Mouse (Mus musculus): ENCODE results near the gene 4930539E08Rik. TPM values are rescaled to one million over a fixed set of nuclear protein-coding genes. Genes with fewer than 3 reads are reported as not detected.

4930539E08Rik gene
- polyA plus RNA-seq, 1 experiment from 2014 or later = not detected

- no peak overlapping the region for H3K27ac ChIP-seq (ENCODE audit: low read depth, low read length)
- H3K27me3 ChIP-seq (ENCODE audit: control insufficient read depth, insufficient read depth, low read length) = no peaks in the 10 kb centered on the region
- H3K9me3 ChIP-seq (replicated peaks; ENCODE audit: control insufficient read depth, low read length) = 0 out of 2 replicates have a peak, but pooled peaks cover 4% of the 10 kb centered on the region
- 88% methylated on average over 19 of the region's 19 CpGs for WGBS (ENCODE audit: insufficient replicate concordance)
- H3K4me1 ChIP-seq (ENCODE audit: control insufficient read depth, insufficient read depth, low read length) = peaks cover 4% of the 10 kb centered on the region; the same call in 1 of the 2 replicates
- no peaks in the 10 kb centered on the region for H3K36me3 ChIP-seq (ENCODE audit: control insufficient read depth, insufficient read depth, low read length)
- no peak for ATAC-seq (replicated peaks; ENCODE audit: insufficient number of reproducible peaks, low FRiP score, low TSS enrichment)
- no peak overlapping the region for H3K4me3 ChIP-seq (ENCODE audit: low read depth, low read length)
- no peak overlapping the region for H3K4me2 ChIP-seq
- no peak overlapping the region for H3K9ac ChIP-seq (ENCODE audit: low read depth, low read length)
Measured at GRCm38 (mm10) chr17:28947011-28947939, 32.2 kb upstream of the 4930539E08Rik start.

DNA sequence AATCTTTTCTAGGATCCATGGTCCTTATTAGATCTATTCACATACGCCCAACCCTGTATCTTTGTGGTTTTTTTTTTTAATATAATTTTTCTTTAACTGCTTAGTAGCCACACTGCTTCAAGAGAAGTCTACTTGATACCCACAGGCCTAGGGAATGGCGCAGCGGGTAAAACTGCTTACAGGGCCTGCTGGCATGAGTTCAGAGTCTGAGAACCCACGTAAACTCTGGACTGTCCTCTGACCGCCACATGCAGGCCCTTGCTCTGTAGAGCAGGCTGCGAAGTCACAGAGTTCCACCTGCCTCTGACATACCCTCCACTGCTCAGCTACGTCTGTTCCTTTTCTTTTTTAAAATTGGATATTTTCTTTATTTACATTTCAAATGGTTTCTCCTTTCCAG, 29.4 kb upstream of the 4930539E08Rik start:
- no peak overlapping the region for H3K4me3 ChIP-seq (ENCODE audit: low read depth, low read length)
- no peak overlapping the region for H3K4me2 ChIP-seq
- no peak overlapping the region for H3K27ac ChIP-seq (ENCODE audit: low read depth, low read length)
- H3K4me1 ChIP-seq (ENCODE audit: control insufficient read depth, insufficient read depth, low read length) = no peaks in the 10 kb centered on the region
- no peak overlapping the region for H3K9ac ChIP-seq (ENCODE audit: low read depth, low read length)
- 93% methylated on average over 7 of the region's 7 CpGs for WGBS (ENCODE audit: insufficient replicate concordance)
- H3K36me3 ChIP-seq (ENCODE audit: control insufficient read depth, insufficient read depth, low read length) = no peaks in the 10 kb centered on the region
- ATAC-seq (replicated peaks; ENCODE audit: insufficient number of reproducible peaks, low FRiP score, low TSS enrichment) = no peak
- 0 out of 2 replicates have a peak, but pooled peaks cover 4% of the 10 kb centered on the region for H3K9me3 ChIP-seq (replicated peaks; ENCODE audit: control insufficient read depth, low read length)
- H3K27me3 ChIP-seq (ENCODE audit: control insufficient read depth, insufficient read depth, low read length) = no peaks in the 10 kb centered on the region

- 0 out of 2 replicates have a peak, but pooled peaks cover 4% of the 10 kb centered on the region for H3K9me3 ChIP-seq (replicated peaks; ENCODE audit: control insufficient read depth, low read length)
- no peak for ATAC-seq (replicated peaks; ENCODE audit: insufficient number of reproducible peaks, low FRiP score, low TSS enrichment)
- 92% methylated on average over 7 of the region's 7 CpGs for WGBS (ENCODE audit: insufficient replicate concordance)
- no peak within 1 kb of the TSS for H3K4me2 ChIP-seq
- H3K4me3 ChIP-seq (ENCODE audit: low read depth, low read length) = no peak within 1 kb of the TSS
- no peak within 1 kb of the TSS for H3K27ac ChIP-seq (ENCODE audit: low read depth, low read length)
- no peaks in the 10 kb centered on the region for H3K36me3 ChIP-seq (ENCODE audit: control insufficient read depth, insufficient read depth, low read length)
- no peak within 1 kb of the TSS for H3K9ac ChIP-seq (ENCODE audit: low read depth, low read length)
- H3K4me1 ChIP-seq (ENCODE audit: control insufficient read depth, insufficient read depth, low read length) = no peaks in the 10 kb centered on the region
- no peaks in the 10 kb centered on the region for H3K27me3 ChIP-seq (ENCODE audit: control insufficient read depth, insufficient read depth, low read length)
Measured at GRCm38 (mm10) chr17:28943740-28944139, 28.6 kb upstream of the 4930539E08Rik start, which contains the start of gene Pxt1. TSS of gene Pxt1 (minus strand) at chr17:28943840.

DNA sequence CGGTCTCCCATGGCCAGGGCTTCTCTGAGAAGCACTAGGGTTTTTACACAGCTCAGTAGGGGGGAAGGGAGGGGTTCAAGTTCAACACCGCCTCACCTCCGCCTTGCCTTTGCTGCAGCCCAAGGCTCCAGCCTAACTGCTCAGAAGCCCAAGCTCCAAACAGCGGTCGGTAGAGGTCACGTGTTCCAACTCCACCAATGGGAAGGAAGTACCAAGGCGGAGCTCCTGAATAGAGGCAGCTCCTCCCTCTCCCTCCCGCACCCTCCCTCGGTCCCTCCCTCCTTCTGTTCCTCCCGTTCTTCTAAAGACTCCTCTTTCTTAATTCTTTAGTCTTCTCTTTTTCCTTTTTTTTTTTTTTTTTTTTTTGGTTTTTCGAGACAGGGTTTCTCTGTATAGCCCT, 27.0 kb upstream of the 4930539E08Rik start:
- WGBS (ENCODE audit: insufficient replicate concordance) = 73% methylated on average over 10 of the region's 11 CpGs
- Histone ChIP-seq H3K4me2 (no peak overlapping the region; the same call in 1 of the 2 replicates), H3K4me1 (ENCODE audit: control insufficient read depth, insufficient read depth, low read length) (no peaks in the 10 kb centered on the region), H3K9me3 (replicated peaks; ENCODE audit: control insufficient read depth, low read length) (no peaks in the 10 kb centered on the region), H3K9ac (ENCODE audit: low read depth, low read length) (no peak overlapping the region), H3K4me3 (ENCODE audit: low read depth, low read length) (no peak overlapping the region), H3K27ac (ENCODE audit: low read depth, low read length) (no peak overlapping the region), H3K36me3 (ENCODE audit: control insufficient read depth, insufficient read depth, low read length) (no peaks in the 10 kb centered on the region), H3K27me3 (ENCODE audit: control insufficient read depth, insufficient read depth, low read length) (no peaks in the 10 kb centered on the region)
- peak; percentile 67 for ATAC-seq (replicated peaks; ENCODE audit: insufficient number of reproducible peaks, low FRiP score, low TSS enrichment)

- no peaks in the 10 kb centered on the region for H3K36me3 ChIP-seq (ENCODE audit: control insufficient read depth, insufficient read depth, low read length)
- no peaks in the 10 kb centered on the region for H3K4me1 ChIP-seq (ENCODE audit: control insufficient read depth, insufficient read depth, low read length)
- 89% methylated on average over 25 of the region's 25 CpGs for WGBS (ENCODE audit: insufficient replicate concordance)
- H3K9me3 ChIP-seq (replicated peaks; ENCODE audit: control insufficient read depth, low read length) = no peaks in the 10 kb centered on the region
- H3K9ac ChIP-seq (ENCODE audit: low read depth, low read length) = no peak overlapping the region
- H3K4me3 ChIP-seq (ENCODE audit: low read depth, low read length) = no peak overlapping the region
- no peaks in the 10 kb centered on the region for H3K27me3 ChIP-seq (ENCODE audit: control insufficient read depth, insufficient read depth, low read length)
- H3K4me2 ChIP-seq = no peak overlapping the region
- H3K27ac ChIP-seq (ENCODE audit: low read depth, low read length) = no peak overlapping the region
- ATAC-seq (replicated peaks; ENCODE audit: insufficient number of reproducible peaks, low FRiP score, low TSS enrichment) = no peak
Measured at GRCm38 (mm10) chr17:28940776-28941555, 25.8 kb upstream of the 4930539E08Rik start.

DNA sequence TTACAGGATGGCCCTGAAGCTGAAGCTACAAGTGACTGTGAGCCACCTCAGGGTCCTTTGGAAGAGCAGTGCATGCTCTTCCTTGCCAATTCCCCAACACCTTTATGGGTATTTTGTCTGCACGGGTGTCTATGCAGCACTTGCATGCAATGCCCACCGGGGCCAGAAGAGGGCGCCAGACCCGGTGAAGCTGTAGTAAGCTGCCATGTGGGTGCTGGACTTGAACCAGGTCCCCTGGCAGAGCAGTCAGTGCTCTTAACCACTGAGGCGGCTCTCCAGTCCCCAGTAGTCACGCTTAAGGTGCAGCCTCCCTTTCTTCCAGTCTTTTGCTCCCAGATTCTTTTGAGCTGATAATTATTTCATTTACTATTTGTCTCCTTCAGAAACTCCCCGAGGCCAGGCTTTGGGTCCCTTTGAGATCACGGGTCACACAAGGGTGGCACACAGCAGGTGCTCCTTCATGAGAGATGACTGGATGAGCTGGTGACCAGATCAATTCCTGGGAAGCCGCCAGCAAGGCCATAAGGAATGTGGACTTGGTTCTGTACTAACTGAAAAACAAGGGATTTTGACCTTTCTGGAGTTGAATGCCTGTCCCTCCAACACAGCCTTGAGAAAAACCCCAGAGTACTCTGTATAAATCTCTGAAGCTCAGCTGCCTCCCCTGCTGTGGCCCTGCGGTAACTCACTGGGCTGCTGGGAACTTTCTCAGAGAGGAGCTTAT, 21.7 kb upstream of the 4930539E08Rik start:
- H3K27me3 ChIP-seq (ENCODE audit: control insufficient read depth, insufficient read depth, low read length) = no peaks in the 10 kb centered on the region
- ATAC-seq (replicated peaks; ENCODE audit: insufficient number of reproducible peaks, low FRiP score, low TSS enrichment) = no peak
- H3K9ac ChIP-seq (ENCODE audit: low read depth, low read length) = no peak overlapping the region
- no peaks in the 10 kb centered on the region for H3K9me3 ChIP-seq (replicated peaks; ENCODE audit: control insufficient read depth, low read length)
- no peak overlapping the region for H3K27ac ChIP-seq (ENCODE audit: low read depth, low read length)
- H3K4me2 ChIP-seq = no peak overlapping the region
- 0 out of 2 replicates have a peak, but pooled peaks cover 3% of the 10 kb centered on the region for H3K4me1 ChIP-seq (ENCODE audit: control insufficient read depth, insufficient read depth, low read length)
- H3K36me3 ChIP-seq (ENCODE audit: control insufficient read depth, insufficient read depth, low read length) = no peaks in the 10 kb centered on the region
- H3K4me3 ChIP-seq (ENCODE audit: low read depth, low read length) = no peak overlapping the region
- WGBS (ENCODE audit: insufficient replicate concordance) = 83% methylated on average over 10 of the region's 10 CpGs

- Histone ChIP-seq H3K9me3 (replicated peaks; ENCODE audit: control insufficient read depth, low read length) (no peaks in the 10 kb centered on the region), H3K27ac (ENCODE audit: low read depth, low read length) (0 out of 2 replicates have a peak overlapping the region, but pooled peaks have one; percentile 35), H3K4me3 (ENCODE audit: low read depth, low read length) (no peak overlapping the region), H3K4me2 (no peak overlapping the region), H3K4me1 (ENCODE audit: control insufficient read depth, insufficient read depth, low read length) (peaks cover 3% of the 10 kb centered on the region; the same call in 1 of the 2 replicates), H3K27me3 (ENCODE audit: control insufficient read depth, insufficient read depth, low read length) (no peaks in the 10 kb centered on the region), H3K9ac (ENCODE audit: low read depth, low read length) (no peak overlapping the region), H3K36me3 (ENCODE audit: control insufficient read depth, insufficient read depth, low read length) (no peaks in the 10 kb centered on the region)
- whole genome bisulfite sequencing (ENCODE audit: insufficient replicate concordance) = 80% methylated on average over 7 of the region's 7 CpGs
- peak; percentile 61; the same call in 1 of the 2 replicates for ATAC-seq (replicated peaks; ENCODE audit: insufficient number of reproducible peaks, low FRiP score, low TSS enrichment)
Measured at GRCm38 (mm10) chr17:28936133-28936532, 21.0 kb upstream of the 4930539E08Rik start.
